Mouse (Mus musculus): ENCODE measurements around the gene 4930524J08Rik. TPM values are rescaled to one million over a fixed set of nuclear protein-coding genes. Genes with fewer than 3 reads are reported as not detected.

4930524J08Rik gene
- polyA plus RNA-seq, 1 experiment, result 10.2 TPM

- no peaks in the 10 kb centered on the region for H3K79me3 ChIP-seq (ENCODE audit: low read depth)
- TF ChIP-seq MYOG (IDR thresholded peaks at IDR 0.05; ENCODE audit: control insufficient read depth, extremely low read depth, insufficient read length) (no peak), MAX (IDR thresholded peaks at IDR 0.05) (no peak), FOSL1 (IDR thresholded peaks at IDR 0.05; ENCODE audit: insufficient read depth, low read length, poor library complexity, severe bottlenecking) (no peak), MYOD1 (IDR thresholded peaks at IDR 0.05; ENCODE audit: control insufficient read depth, insufficient read length, low read depth) (no peak), CEBPB (IDR thresholded peaks at IDR 0.05; ENCODE audit: low read depth) (no peak), CTCF (IDR thresholded peaks at IDR 0.05; ENCODE audit: control insufficient read depth, insufficient read depth, insufficient read length) (no peak), USF1 (IDR thresholded peaks at IDR 0.05; ENCODE audit: low read depth) (no peak)
- no peaks in the 10 kb centered on the region for H3K27me3 ChIP-seq (ENCODE audit: control insufficient read depth, insufficient read depth, insufficient read length)
- no peak overlapping the region for H3K4me3 ChIP-seq (ENCODE audit: insufficient read depth, poor library complexity, severe bottlenecking)
- no peaks in the 10 kb centered on the region for H3K79me2 ChIP-seq (ENCODE audit: control insufficient read depth, insufficient read depth)
- no peaks in the 10 kb centered on the region for H3K36me3 ChIP-seq (ENCODE audit: control insufficient read depth, insufficient read depth)
- no peak overlapping the region for H3ac ChIP-seq (ENCODE audit: control insufficient read depth, insufficient read length, low read depth)
Measured at GRCm38 (mm10) chr5:100012599-100012998, 33.7 kb downstream of the 4930524J08Rik start.

GRCm38 (mm10) chr5:100020089-100020488 lies 41.2 kb downstream of the 4930524J08Rik start:
- H3K79me2 ChIP-seq (ENCODE audit: control insufficient read depth, insufficient read depth), result no peaks in the 10 kb centered on the region

GRCm38 (mm10) chr5:100024403-100024802 lies 45.5 kb downstream of the 4930524J08Rik start:
- Histone ChIP-seq H3K79me3 (ENCODE audit: low read depth) (no peaks in the 10 kb centered on the region), H3K36me3 (ENCODE audit: control insufficient read depth, insufficient read depth) (no peaks in the 10 kb centered on the region), H3ac (ENCODE audit: control insufficient read depth, insufficient read length, low read depth) (no peak overlapping the region), H3K4me3 (ENCODE audit: insufficient read depth, poor library complexity, severe bottlenecking) (no peak overlapping the region), H3K27me3 (ENCODE audit: control insufficient read depth, insufficient read depth, insufficient read length) (no peaks in the 10 kb centered on the region), H3K79me2 (ENCODE audit: control insufficient read depth, insufficient read depth) (no peaks in the 10 kb centered on the region)
- TF ChIP-seq FOSL1 (IDR thresholded peaks at IDR 0.05; ENCODE audit: insufficient read depth, low read length, poor library complexity, severe bottlenecking), result no peak
- TF ChIP-seq CEBPB (IDR thresholded peaks at IDR 0.05; ENCODE audit: low read depth), result no peak
- TF ChIP-seq CTCF (IDR thresholded peaks at IDR 0.05; ENCODE audit: control insufficient read depth, insufficient read depth, insufficient read length), result no peak
- no peak for TF ChIP-seq MYOG (IDR thresholded peaks at IDR 0.05; ENCODE audit: control insufficient read depth, extremely low read depth, insufficient read length)
- TF ChIP-seq USF1 (IDR thresholded peaks at IDR 0.05; ENCODE audit: low read depth), result no peak
- TF ChIP-seq MYOD1 (IDR thresholded peaks at IDR 0.05; ENCODE audit: control insufficient read depth, insufficient read length, low read depth), result no peak
- TF ChIP-seq MAX (IDR thresholded peaks at IDR 0.05), result no peak

More at GRCm38 (mm10) chr5:100020089-100020488, 41.2 kb downstream of the 4930524J08Rik start:
- Histone ChIP-seq H3K27me3 (ENCODE audit: control insufficient read depth, insufficient read depth, insufficient read length) (no peaks in the 10 kb centered on the region), H3K36me3 (ENCODE audit: control insufficient read depth, insufficient read depth) (no peaks in the 10 kb centered on the region), H3K4me3 (ENCODE audit: insufficient read depth, poor library complexity, severe bottlenecking) (no peak overlapping the region), H3ac (ENCODE audit: control insufficient read depth, insufficient read length, low read depth) (no peak overlapping the region), H3K79me3 (ENCODE audit: low read depth) (no peaks in the 10 kb centered on the region)
- no peak for TF ChIP-seq FOSL1 (IDR thresholded peaks at IDR 0.05; ENCODE audit: insufficient read depth, low read length, poor library complexity, severe bottlenecking)
- TF ChIP-seq CTCF (IDR thresholded peaks at IDR 0.05; ENCODE audit: control insufficient read depth, insufficient read depth, insufficient read length), result no peak
- no peak for TF ChIP-seq MYOD1 (IDR thresholded peaks at IDR 0.05; ENCODE audit: control insufficient read depth, insufficient read length, low read depth)
- no peak for TF ChIP-seq MYOG (IDR thresholded peaks at IDR 0.05; ENCODE audit: control insufficient read depth, extremely low read depth, insufficient read length)
- TF ChIP-seq MAX (IDR thresholded peaks at IDR 0.05), result no peak
- TF ChIP-seq CEBPB (IDR thresholded peaks at IDR 0.05; ENCODE audit: low read depth), result no peak
- no peak for TF ChIP-seq USF1 (IDR thresholded peaks at IDR 0.05; ENCODE audit: low read depth)

GRCm38 (mm10) chr5:100024868-100025267 lies 46.0 kb downstream of the 4930524J08Rik start:
- no peaks in the 10 kb centered on the region for H3K79me2 ChIP-seq (ENCODE audit: control insufficient read depth, insufficient read depth)
- TF ChIP-seq CTCF (IDR thresholded peaks at IDR 0.05; ENCODE audit: control insufficient read depth, insufficient read depth, insufficient read length), result no peak
- no peak for TF ChIP-seq MAX (IDR thresholded peaks at IDR 0.05)
- TF ChIP-seq FOSL1 (IDR thresholded peaks at IDR 0.05; ENCODE audit: insufficient read depth, low read length, poor library complexity, severe bottlenecking), result no peak
- TF ChIP-seq MYOD1 (IDR thresholded peaks at IDR 0.05; ENCODE audit: control insufficient read depth, insufficient read length, low read depth), result no peak
- no peak for TF ChIP-seq USF1 (IDR thresholded peaks at IDR 0.05; ENCODE audit: low read depth)
- TF ChIP-seq CEBPB (IDR thresholded peaks at IDR 0.05; ENCODE audit: low read depth), result no peak
- TF ChIP-seq MYOG (IDR thresholded peaks at IDR 0.05; ENCODE audit: control insufficient read depth, extremely low read depth, insufficient read length), result no peak
- H3K79me3 ChIP-seq (ENCODE audit: low read depth), result no peaks in the 10 kb centered on the region
- no peaks in the 10 kb centered on the region for H3K27me3 ChIP-seq (ENCODE audit: control insufficient read depth, insufficient read depth, insufficient read length)
- no peak overlapping the region for H3K4me3 ChIP-seq (ENCODE audit: insufficient read depth, poor library complexity, severe bottlenecking)
- no peaks in the 10 kb centered on the region for H3K36me3 ChIP-seq (ENCODE audit: control insufficient read depth, insufficient read depth)
- H3ac ChIP-seq (ENCODE audit: control insufficient read depth, insufficient read length, low read depth), result no peak overlapping the region

Other genes with a start within 250 kb of the 4930524J08Rik start
- 0.05 TPM for gene Rasgef1b, start 250.0 kb upstream of the 4930524J08Rik start, polyA plus RNA-seq (2012; fragmentation: generic; extraction: Trizol)
- gene Vamp9, start 72.8 kb upstream of the 4930524J08Rik start, polyA plus RNA-seq (2012; fragmentation: generic; extraction: Trizol), result not detected
- 171 TPM for gene Hnrnpd, start 123 bp upstream of the 4930524J08Rik start, polyA plus RNA-seq (2012; fragmentation: generic; extraction: Trizol)
- gene Hnrnpdl, start 60.6 kb downstream of the 4930524J08Rik start, polyA plus RNA-seq (2012; fragmentation: generic; extraction: Trizol), result 66.9 TPM
- 35.3 TPM for gene Enoph1, start 60.9 kb downstream of the 4930524J08Rik start, polyA plus RNA-seq (2012; fragmentation: generic; extraction: Trizol)
- gene Tmem150c, start 180.7 kb downstream of the 4930524J08Rik start, polyA plus RNA-seq (2012; fragmentation: generic; extraction: Trizol), result not detected

Measured in C2C12 (cell line).